Mouse (Mus musculus): ENCODE results near the gene Txk.

DNA sequence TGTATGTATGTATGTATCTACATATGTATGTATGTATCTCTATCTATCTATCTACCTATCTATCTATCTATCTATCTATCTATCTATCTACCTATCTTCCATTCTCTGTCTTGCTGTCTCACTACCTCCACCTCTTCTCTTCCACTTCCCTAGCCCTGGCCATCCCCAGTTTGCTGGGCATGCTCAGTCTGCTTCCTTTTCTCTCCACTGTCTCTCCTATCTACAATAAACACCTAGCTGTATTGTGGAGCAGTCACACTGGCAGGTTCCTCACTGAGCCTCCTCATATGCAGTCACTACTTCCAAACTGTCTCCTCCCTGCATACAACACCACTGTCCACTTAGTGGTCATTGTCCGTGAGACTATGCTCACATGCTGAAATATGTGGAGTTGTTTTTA lies 19.7 kb downstream of the Txk start:
- TF ChIP-seq GATA1 (IDR thresholded peaks at IDR 0.05; ENCODE audit: borderline replicate concordance, low read length) (no peak), CTCF (IDR thresholded peaks at IDR 0.05; ENCODE audit: low read depth, low read length) (no peak)

Data from G1E (cell line).